Mouse (Mus musculus): ENCODE measurements around the gene Fdps. TPM values are rescaled to one million over a fixed set of nuclear protein-coding genes. Genes with fewer than 3 reads are reported as not detected.
A peak's percentile ranks its signal among the peaks of the same experiment; 100 is the strongest.

The Fdps gene
- polyA plus RNA-seq, 1 experiment, result 206 TPM

- 87% methylated on average over 3 of the region's 3 CpGs for WGBS
- DNase-seq (ENCODE audit: low read depth, low spot score), result peak; percentile 1
These were observed 43.0 kb downstream of the Fdps start for GRCm38 (mm10) chr3:89058783-89059182.

- no peak for DNase-seq (ENCODE audit: low read depth, low spot score)
- WGBS, result 93% methylated on average over 9 of the region's 9 CpGs
These were observed 43.4 kb downstream of the Fdps start for GRCm38 (mm10) chr3:89058361-89058760.

Other genes starting within 250 kb of the Fdps start
- 18.4 and 18.8 TPM in 2 replicates for gene Msto1, start 188.0 kb downstream of the Fdps start, polyA plus RNA-seq (2012; rRNA removed)
- 3.8 and 6.5 TPM in 2 replicates for gene Ash1l, start 151.3 kb downstream of the Fdps start, polyA plus RNA-seq (2012; rRNA removed)
- gene Dap3, start 150.8 kb downstream of the Fdps start, polyA plus RNA-seq (2012; rRNA removed), result 44.8 and 46.9 TPM in 2 replicates
- gene Rusc1, start 8.6 kb downstream of the Fdps start, polyA plus RNA-seq (2012; rRNA removed), result 43.8 and 48.1 TPM in 2 replicates
- not detected in 2 replicates for gene Gm43738, start 860 bp downstream of the Fdps start, polyA plus RNA-seq (2012; rRNA removed)
- 181 and 448 TPM in 2 replicates for gene Pklr, start 34.2 kb upstream of the Fdps start, polyA plus RNA-seq (2012; rRNA removed)
- 0.48 and 0.52 TPM in 2 replicates for gene Hcn3, start 58.2 kb upstream of the Fdps start, polyA plus RNA-seq (2012; rRNA removed)
- 41.1 and 53.0 TPM in 2 replicates for gene Clk2, start 62.8 kb upstream of the Fdps start, polyA plus RNA-seq (2012; rRNA removed)
- 88.5 and 107 TPM in 2 replicates for gene Scamp3, start 75.5 kb upstream of the Fdps start, polyA plus RNA-seq (2012; rRNA removed)
- 23.0 and 30.1 TPM in 2 replicates for gene Fam189b, start 81.2 kb upstream of the Fdps start, polyA plus RNA-seq (2012; rRNA removed)
- 88.5 and 99.3 TPM in 2 replicates for gene Gba, start 101.0 kb upstream of the Fdps start, polyA plus RNA-seq (2012; rRNA removed)
- gene Thbs3, start 113.2 kb upstream of the Fdps start, polyA plus RNA-seq (2012; rRNA removed), result 20.8 and 22.8 TPM in 2 replicates
- gene Mtx1, start 125.1 kb upstream of the Fdps start, polyA plus RNA-seq (2012; rRNA removed), result 171 and 186 TPM in 2 replicates
- 0.99 and 1.6 TPM in 2 replicates for gene Muc1, start 127.1 kb upstream of the Fdps start, polyA plus RNA-seq (2012; rRNA removed)
- gene Krtcap2, start 144.0 kb upstream of the Fdps start, polyA plus RNA-seq (2012; rRNA removed), result 170 and 221 TPM in 2 replicates
- gene Trim46, start 144.3 kb upstream of the Fdps start, polyA plus RNA-seq (2012; rRNA removed), result 2.1 TPM in 2 replicates
- 355 and 356 TPM in 2 replicates for gene Dpm3, start 157.4 kb upstream of the Fdps start, polyA plus RNA-seq (2012; rRNA removed)
- gene Slc50a1, start 168.6 kb upstream of the Fdps start, polyA plus RNA-seq (2012; rRNA removed), result 108 and 123 TPM in 2 replicates
- gene Efna1, start 179.2 kb upstream of the Fdps start, polyA plus RNA-seq (2012; rRNA removed), result 78.0 and 93.8 TPM in 2 replicates
- 6.0 and 7.4 TPM in 2 replicates for gene Efna3, start 221.0 kb upstream of the Fdps start, polyA plus RNA-seq (2012; rRNA removed)
- gene Efna4, start 236.1 kb upstream of the Fdps start, polyA plus RNA-seq (2012; rRNA removed), result 14.5 and 14.6 TPM in 2 replicates
- 59.4 and 68.5 TPM in 2 replicates for gene Adam15, start 248.0 kb upstream of the Fdps start, polyA plus RNA-seq (2012; rRNA removed)